ENCODE assay signal across 12 mouse cellular contexts in genomic region chr6:39604565-39604964, GRCm38 (mm10). TPM values are rescaled to one million over a fixed set of nuclear protein-coding genes. Genes with fewer than 3 reads are reported as not detected.
"Had no signal": no experiment of that assay in that cellular context is flagged by ENCODE, and none has a peak within 500 bp of the region (broad histone marks: within the 10 kb centered on the region; RNA-seq: fewer than 3 reads in every experiment).

No protein-coding gene starts in this region.

- DNase-seq: kidney, adult 2 months; kidney, postnatal 14 days; lung, adult 2 months; lung, postnatal 36 days; thymus, adult 2 months; thymus, postnatal 25 days had no signal

- H3K4me3 ChIP-seq: kidney, embryonic 15.5 days; limb, embryonic 10.5 days; liver, embryonic 15.5 days; midbrain, embryonic 13.5 days; stomach, embryonic 15.5 days had no signal

- H3K27ac ChIP-seq: limb, embryonic 10.5 days; liver, embryonic 15.5 days; midbrain, embryonic 13.5 days; stomach, embryonic 15.5 days had no signal

RNA-seq across cellular contexts. Expression of gene Gm42420, which starts 19.0 kb away (rescaled TPM):
- total RNA-seq: midbrain, postnatal 0 days had no signal
